Mouse (Mus musculus): ENCODE data around the gene Map1lc3a.

The Map1lc3a gene

DNA sequence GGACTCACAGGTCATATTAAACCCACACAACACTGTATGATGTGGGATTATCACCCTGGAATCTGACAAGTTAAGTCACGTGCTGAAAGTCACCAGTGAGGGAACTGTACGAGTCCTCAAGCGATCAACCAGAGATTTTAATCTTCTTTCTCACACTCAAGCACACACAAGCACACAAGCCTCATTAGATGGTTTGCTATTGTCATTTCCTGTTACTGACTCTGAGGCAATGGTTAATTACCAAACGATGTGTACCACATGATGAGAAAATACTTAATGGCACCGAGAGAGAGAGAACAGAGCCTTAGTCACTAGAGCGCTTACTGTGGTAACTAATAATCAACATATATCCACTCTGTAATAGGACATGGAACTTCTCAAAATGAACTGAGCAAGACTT is 9.6 kb downstream of the Map1lc3a start:
- no peak for DNase-seq (ENCODE audit: low spot score)

DNA sequence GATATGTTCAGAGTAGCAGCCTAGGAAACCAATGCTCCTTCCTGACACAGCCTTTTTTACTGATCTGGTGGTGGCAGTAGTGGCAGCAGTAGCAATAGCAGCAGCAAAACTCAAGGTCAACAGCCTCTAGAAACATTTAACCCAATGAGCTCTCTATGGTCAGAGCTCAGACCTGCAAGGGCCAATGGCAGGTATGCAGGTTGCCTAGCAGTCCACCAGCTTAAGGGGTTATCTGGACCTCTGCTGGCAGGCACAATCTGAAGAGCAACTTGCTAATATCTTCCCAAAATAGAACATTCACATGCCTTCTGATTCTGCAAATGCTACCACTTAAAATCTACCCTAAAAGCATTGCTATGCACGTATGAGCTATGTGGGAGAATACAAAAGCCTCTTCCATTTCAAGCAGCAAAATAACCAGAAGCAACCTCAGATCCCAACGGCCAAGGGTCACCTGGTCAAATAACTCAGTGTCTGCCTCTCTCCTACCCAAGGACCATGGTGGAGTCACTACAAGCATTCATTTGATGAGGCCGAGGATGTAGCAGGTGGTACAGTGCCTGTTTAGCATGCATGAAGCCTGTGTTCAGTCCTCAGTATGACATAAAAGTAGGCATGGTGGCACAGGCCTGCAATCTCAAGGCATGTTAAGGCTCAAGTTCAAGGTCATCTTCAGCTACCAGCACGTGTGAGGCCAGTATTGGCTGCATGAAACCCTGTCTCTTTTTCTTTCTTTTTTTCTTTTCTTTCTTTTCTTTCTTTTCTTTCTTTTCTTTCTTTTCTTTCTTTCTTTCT is 11.6 kb downstream of the Map1lc3a start:
- no peak for DNase-seq (ENCODE audit: low spot score)

DNA sequence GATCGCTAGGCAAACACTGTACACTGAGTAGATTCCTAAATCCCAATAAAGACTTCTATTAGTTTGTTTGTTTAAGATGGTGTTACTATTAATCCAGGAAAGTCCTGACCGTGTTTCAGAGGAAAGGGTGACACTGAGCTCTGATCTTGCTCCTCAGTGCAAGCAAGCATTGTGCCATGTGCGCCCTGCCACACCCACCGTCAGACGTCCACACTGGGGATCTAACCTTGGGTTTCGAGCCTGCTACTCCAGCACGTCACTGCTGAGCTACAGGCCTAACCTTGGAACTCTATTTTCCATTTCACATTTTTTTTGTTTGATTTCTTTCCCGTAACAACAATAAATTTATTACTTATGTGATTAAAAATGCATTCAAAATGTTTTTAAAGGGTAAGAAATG is 14.0 kb downstream of the Map1lc3a start:
- no peak for DNase-seq (ENCODE audit: low spot score)

DNA sequence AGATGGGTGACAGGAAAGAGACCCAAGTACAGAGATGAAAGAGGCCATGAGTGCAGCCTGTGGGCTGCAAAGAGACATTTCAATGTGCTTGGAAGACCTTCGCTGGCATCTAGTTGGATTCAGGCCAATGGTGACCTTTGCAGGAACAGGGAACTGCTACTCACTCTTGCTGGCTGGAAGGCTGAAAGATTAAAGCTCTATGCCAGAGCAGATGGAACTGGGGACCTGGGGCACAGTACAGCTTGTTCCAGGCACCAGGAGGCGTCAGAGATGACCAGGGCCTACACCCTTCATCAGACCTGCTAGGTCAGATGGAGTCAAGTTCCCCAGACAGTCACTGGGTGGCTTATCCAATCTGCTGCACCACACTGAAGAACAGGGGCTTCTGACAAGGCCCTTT is 17.3 kb downstream of the Map1lc3a start:
- DNase-seq (ENCODE audit: low spot score): no peak

DNA sequence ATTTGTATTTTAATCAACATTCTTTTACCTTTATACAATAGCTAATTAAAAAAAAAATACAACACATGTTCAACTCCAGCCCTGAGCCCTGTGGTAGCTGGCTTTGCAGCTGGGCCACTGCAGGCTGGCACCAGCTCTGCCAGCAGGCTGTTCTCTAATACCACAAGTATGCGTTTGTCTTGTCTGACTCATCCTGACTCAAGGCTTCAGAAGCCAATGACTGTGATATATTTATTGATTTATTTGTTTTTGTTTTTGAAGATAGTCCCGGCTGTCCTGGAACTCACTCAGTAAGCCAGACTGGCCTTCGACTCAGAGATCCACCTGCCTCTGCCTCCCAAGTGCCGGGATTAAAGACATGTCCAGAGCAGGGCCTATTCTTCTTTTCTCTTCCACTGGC is 17.8 kb downstream of the Map1lc3a start:
- DNase-seq (ENCODE audit: low spot score): no peak

DNA sequence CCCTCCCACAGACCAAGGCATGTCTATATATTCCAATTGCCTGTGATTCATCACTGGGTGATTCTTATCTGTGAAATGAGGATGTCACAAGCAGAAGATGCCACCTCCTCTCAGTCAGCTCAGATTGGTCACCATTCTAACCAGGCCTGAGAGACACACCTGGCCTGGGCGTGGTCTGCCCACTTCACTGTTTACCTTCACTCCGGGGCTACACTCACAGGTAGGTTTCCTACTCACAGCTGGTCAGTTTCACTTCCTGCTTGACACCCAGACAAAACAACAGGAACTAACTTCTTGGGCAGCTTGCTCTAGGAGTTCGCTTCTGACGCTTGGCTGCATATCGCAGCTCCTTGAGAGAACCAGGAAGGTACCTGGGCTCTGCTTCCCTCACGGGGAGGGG is 19.4 kb downstream of the Map1lc3a start:
- DNase-seq (ENCODE audit: low spot score): no peak

DNA sequence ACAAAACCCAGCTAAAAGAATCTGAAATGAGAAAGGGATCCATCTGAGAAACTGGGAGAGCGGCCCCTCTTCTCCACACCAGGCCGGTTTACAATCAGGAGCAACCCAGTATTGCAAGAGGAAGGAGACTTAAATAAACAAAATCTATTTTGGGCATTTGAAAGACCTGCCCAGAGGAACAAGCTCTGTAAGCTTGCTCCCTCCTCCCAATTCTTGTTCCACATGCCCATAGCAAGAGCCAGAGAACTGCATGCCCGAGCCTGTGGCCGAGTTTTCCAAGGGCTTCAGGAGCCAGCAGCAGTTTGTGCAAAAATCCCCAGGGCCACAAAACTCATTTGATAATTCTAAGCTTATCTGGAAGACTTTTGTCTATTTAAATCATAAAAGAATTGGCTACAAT is 23.5 kb downstream of the Map1lc3a start:
- DNase-seq (ENCODE audit: low spot score): no peak

DNA sequence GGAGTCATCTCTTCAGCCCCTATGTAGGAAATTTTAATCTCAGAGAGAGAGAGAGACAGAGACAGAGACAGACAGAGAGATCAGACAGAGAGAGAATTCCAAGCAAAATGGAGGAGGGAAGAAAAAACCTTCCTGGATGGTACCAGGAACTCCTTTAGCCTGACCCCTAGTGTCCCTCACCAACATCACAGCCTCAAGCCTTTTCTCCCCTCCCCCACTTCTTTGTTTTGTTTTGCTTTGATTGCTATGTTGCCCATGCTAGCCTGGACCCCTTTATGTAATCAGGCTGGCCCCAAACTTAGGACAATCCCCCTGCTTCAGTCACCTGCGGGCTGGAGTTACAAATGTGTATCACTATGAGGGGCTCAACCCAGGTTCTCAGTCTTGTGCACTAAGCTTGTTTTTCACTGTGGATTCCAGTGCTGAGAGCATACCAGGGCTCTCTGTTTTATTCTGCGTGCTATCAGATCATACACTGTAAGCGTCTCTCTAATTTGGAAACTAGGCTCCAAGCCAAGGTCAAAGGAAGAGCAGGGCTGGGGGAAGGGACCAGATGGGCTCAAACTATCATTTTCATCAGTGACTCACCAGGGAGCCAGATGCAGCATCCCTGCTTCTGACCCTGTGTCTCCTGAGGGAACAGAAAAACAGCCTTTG is 33.0 kb downstream of the Map1lc3a start:
- no peak for DNase-seq (ENCODE audit: low spot score)

DNA sequence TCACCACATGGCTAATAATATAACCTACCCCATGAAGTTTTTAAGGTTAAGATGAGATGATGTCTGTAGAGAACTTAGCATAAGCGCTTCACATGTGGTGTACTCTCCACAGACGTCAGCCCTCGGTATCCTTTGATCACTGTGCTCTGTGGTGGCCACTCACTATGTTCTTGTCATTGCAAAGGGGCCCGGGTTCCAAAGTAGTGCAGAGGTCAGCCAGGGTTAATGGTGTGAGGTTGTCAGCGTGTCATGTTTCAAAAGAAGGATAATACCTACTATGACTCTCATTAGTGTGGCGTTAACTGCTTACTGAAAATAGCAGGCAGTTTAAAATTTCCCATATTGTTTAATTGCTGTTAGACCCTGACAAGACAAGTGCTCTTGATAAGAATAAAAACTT is 37.6 kb downstream of the Map1lc3a start:
- DNase-seq (ENCODE audit: low spot score): no peak

DNA sequence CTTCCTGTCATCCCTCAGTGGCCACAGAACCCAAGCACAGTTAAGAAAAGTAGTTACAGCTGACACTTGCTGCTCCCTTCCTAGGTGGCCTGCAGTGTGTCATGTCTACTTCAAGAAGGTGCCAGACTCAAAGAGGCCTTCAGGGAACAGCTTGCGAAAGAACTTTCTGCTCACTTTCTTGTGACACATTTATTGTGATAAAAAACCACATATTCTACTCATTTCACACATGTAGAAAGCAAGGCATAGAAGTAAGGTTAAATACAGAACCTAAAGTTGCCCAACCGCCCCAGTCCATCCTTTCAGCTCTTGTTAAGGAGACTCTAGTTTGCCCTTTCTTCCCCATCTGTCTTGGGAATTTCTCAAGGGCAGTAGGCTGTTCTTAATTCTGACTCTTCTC is 42.5 kb downstream of the Map1lc3a start:
- no peak for DNase-seq (ENCODE audit: low spot score)

DNA sequence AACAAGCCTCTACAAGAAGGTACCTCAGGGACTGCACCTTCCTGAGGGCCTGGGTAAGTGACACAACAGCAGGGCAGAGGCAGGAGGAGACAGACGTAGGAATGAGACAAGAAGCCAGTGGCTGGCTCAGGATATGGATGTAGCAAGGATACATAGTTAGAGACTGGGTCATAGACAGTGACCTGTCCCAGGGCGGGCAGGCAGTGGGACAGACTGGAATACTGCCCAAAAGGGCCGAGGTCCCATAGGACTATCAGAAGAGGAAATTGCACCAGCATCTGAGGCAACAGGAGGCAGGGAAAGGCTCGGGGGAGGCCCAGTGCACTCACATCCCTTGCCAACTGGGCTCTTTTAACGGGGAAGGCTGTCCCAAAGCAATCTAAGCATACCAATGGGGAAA is 44.5 kb downstream of the Map1lc3a start:
- no peak for DNase-seq (ENCODE audit: low spot score)

DNA sequence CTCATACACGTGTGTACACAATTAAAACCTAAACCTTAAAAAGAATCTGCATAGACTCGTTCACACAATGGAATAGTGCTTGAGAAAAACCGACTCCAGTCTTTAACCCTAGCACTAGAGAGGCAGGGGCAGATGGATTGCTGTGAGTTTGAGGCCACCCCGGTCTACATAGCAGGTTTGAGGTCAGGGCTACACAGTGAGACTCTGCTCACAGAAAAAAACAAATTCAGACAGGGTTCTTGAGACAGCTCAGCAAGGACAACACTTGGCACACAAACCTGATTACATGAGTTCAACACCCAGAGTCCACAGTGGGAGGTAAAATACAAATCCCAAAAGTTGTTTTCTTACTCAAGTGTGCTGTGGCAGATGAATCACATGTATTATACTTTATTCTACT is 49.9 kb downstream of the Map1lc3a start:
- no peak for DNase-seq (ENCODE audit: low spot score)

All from layer of hippocampus, adult 9-10 months (tissue).